9 mouse cellular contexts compared by ENCODE assay signal in genomic region chr19:47122802-47123201, GRCm38 (mm10). TPM values are rescaled to one million over a fixed set of nuclear protein-coding genes. Genes with fewer than 3 reads are reported as not detected.
DNase-seq lines count a peak whose midpoint lies in the region; ATAC-seq and TF ChIP-seq lines count a peak whose summit lies in the region.
"Had no signal": no experiment of that assay in that cellular context is flagged by ENCODE, and none has a peak within 500 bp of the region (broad histone marks: within the 10 kb centered on the region; RNA-seq: fewer than 3 reads in every experiment).

No protein-coding gene starts in this region.

- peak; percentile 71 for TF ChIP-seq CTCF in brain, embryonic 14.5 days (IDR thresholded peaks at IDR 0.05; ENCODE audit: borderline replicate concordance, extremely low read depth, insufficient read depth, insufficient read length)

- intact Hi-C loops in left cerebral cortex, postnatal 14 days (cut with DNase I) = no loop called here
- intact Hi-C loops in left cerebral cortex, postnatal 10 days (cut with DNase I) = no loop called here

- DNase-seq in adrenal gland, postnatal 14 days = peak; percentile 34
- DNase-seq in adrenal gland, postnatal 4 days (ENCODE audit: low spot score in 2 of 2) = no peak
- DNase-seq in left cerebral cortex, postnatal 14 days (ENCODE audit: low spot score in 2 of 2) = peak; percentile 34 to 36
- DNase-seq in left cerebral cortex, postnatal 10 days (ENCODE audit: extremely low spot score in 1 of 2, low spot score in 2 of 2) = no peak
- peak; percentile 44 for DNase-seq in brain, embryonic 14.5 days (ENCODE audit: low read depth)
- DNase-seq in layer of hippocampus, adult 9-10 months (ENCODE audit: low spot score) = no peak
- no peak for DNase-seq in right cerebral cortex, adult 2 months (ENCODE audit: low spot score in 2 of 2)

- no peak for TF ChIP-seq POLR2A in brain, embryonic 14.5 days (IDR thresholded peaks at IDR 0.05; ENCODE audit: borderline replicate concordance, extremely low read depth, insufficient read depth, insufficient read length, poor library complexity, severe bottlenecking)

- peak; percentile 59; the same call in 1 of the 2 replicates for ATAC-seq in megakaryocyte, adult 5-6 weeks (ENCODE audit: poor library complexity, severe bottlenecking)

RNA-seq across cellular contexts. Expression of gene Calhm2, which starts 15.3 kb away (rescaled TPM):
- 4.4 and 5.4 TPM in 2 replicates for total RNA-seq in adrenal gland, postnatal 14 days (2021)
- total RNA-seq in adrenal gland, postnatal 4 days (2021) = 1 to 10 TPM; 5.3 to 5.4 TPM
- 1 to 10 TPM; 4.9 to 5.6 TPM for total RNA-seq in left cerebral cortex, postnatal 14 days (2021)
- 1 to 10 TPM; 3.0 to 4.3 TPM for total RNA-seq in left cerebral cortex, postnatal 10 days (2021)
- polyA plus RNA-seq in brain, embryonic 14.5 days (2012; rRNA removed) = 1.5 TPM in 2 replicates
- 22.8 and 24.6 TPM in 2 replicates for total RNA-seq in megakaryocyte, adult 5-6 weeks (2015)
- 42.8 and 45.7 TPM in 2 replicates for total RNA-seq in megakaryocyte, adult 5-6 weeks (2017)

RNA-seq across cellular contexts. Expression of gene Calhm1, which starts 21.3 kb away (rescaled TPM):
- total RNA-seq in adrenal gland, postnatal 14 days (2021) = not detected in 2 replicates
- total RNA-seq in adrenal gland, postnatal 4 days (2021) = not detected
- total RNA-seq in left cerebral cortex, postnatal 14 days (2021) = not detected
- total RNA-seq in left cerebral cortex, postnatal 10 days (2021) = not detected
- polyA plus RNA-seq in brain, embryonic 14.5 days (2012; rRNA removed) = not detected in 2 replicates
- not detected in 2 replicates for total RNA-seq in megakaryocyte, adult 5-6 weeks (2015)
- not detected in 2 replicates for total RNA-seq in megakaryocyte, adult 5-6 weeks (2017)
- polyA plus RNA-seq: heart, embryonic 14.5 days had no signal

RNA-seq across cellular contexts. Expression of gene Pdcd11, which starts 32.2 kb away (rescaled TPM):
- total RNA-seq in adrenal gland, postnatal 14 days (2021) = 23.4 and 24.5 TPM in 2 replicates
- 10 to 100 TPM; 25.1 to 28.2 TPM for total RNA-seq in adrenal gland, postnatal 4 days (2021)
- total RNA-seq in left cerebral cortex, postnatal 14 days (2021) = 10 to 100 TPM; 15.0 to 15.3 TPM
- total RNA-seq in left cerebral cortex, postnatal 10 days (2021) = 10 to 100 TPM; 14.2 to 14.8 TPM
- 15.3 and 18.9 TPM in 2 replicates for polyA plus RNA-seq in brain, embryonic 14.5 days (2012; rRNA removed)
- total RNA-seq in megakaryocyte, adult 5-6 weeks (2015) = 3.2 and 3.4 TPM in 2 replicates
- total RNA-seq in megakaryocyte, adult 5-6 weeks (2017) = 7.7 and 8.0 TPM in 2 replicates

RNA-seq across cellular contexts. Expression of gene Usmg5, which starts 32.4 kb away (rescaled TPM):
- total RNA-seq in adrenal gland, postnatal 14 days (2021) = 939 and 985 TPM in 2 replicates
- 100 to 1,000 TPM; 584 to 643 TPM for total RNA-seq in adrenal gland, postnatal 4 days (2021)
- total RNA-seq in left cerebral cortex, postnatal 14 days (2021) = 100 to 1,000 TPM; 844 to 869 TPM
- 100 to 1,000 TPM; 816 to 827 TPM for total RNA-seq in left cerebral cortex, postnatal 10 days (2021)
- polyA plus RNA-seq in brain, embryonic 14.5 days (2012; rRNA removed) = 587 and 848 TPM in 2 replicates
- total RNA-seq in megakaryocyte, adult 5-6 weeks (2015) = 390 and 438 TPM in 2 replicates
- total RNA-seq in megakaryocyte, adult 5-6 weeks (2017) = 335 and 456 TPM in 2 replicates

RNA-seq across cellular contexts. Expression of gene Calhm3, which starts 34.8 kb away (rescaled TPM):
- total RNA-seq in adrenal gland, postnatal 14 days (2021) = not detected in 2 replicates
- not detected for total RNA-seq in adrenal gland, postnatal 4 days (2021)
- not detected for total RNA-seq in left cerebral cortex, postnatal 14 days (2021)
- not detected for total RNA-seq in left cerebral cortex, postnatal 10 days (2021)
- 0.18 TPM in 1 of 2 replicates, not detected in the other for polyA plus RNA-seq in brain, embryonic 14.5 days (2012; rRNA removed)
- not detected in 2 replicates for total RNA-seq in megakaryocyte, adult 5-6 weeks (2015)
- total RNA-seq in megakaryocyte, adult 5-6 weeks (2017) = not detected in 2 replicates
- polyA plus RNA-seq: heart, embryonic 14.5 days had no signal

Comparison
In these comparisons a context has a peak if more than half of its experiments do, and no peak if none do; other contexts are left out.
1. DNase-seq: peak in adrenal gland, postnatal 14 days (single experiment), left cerebral cortex, postnatal 14 days (2 of 2) and brain, embryonic 14.5 days (single experiment); none in adrenal gland, postnatal 4 days (0 of 2), left cerebral cortex, postnatal 10 days (0 of 2), layer of hippocampus, adult 9-10 months (single experiment) and right cerebral cortex, adult 2 months (0 of 2).